Mouse (Mus musculus) granulocyte monocyte progenitor cell, adult 5-6 weeks (primary cell): Measurements from ENCODE around the gene Aff4. TPM values are rescaled to one million over a fixed set of nuclear protein-coding genes. Genes with fewer than 3 reads are reported as not detected.
"Not testable (repeated sequence)": the region's sequence is repeated elsewhere in the genome, so short reads cannot be mapped to it uniquely, and the experiment has no call there.

ENCODE experiments used
- ATAC-seq: replicated peaks from 2 replicates; pipeline ENCODE4 v1.8.0; 2016; ENCODE audit warnings: mild to moderate bottlenecking, moderate TSS enrichment, inconsistent platforms; ENCODE audit not compliant: poor library complexity, severe bottlenecking
- total RNA-seq, 2 experiments: library from RNA; stranded (forward) in 1 of 2; stranded (reverse) in 1 of 2; fragments of 200-712, 200-1000 nt in 1 of 2; fragments of >200 nt in 1 of 2; fragmentation: Nextera tagmentation in 1 of 2; gene quantifications; 2 replicates each; pipeline ENCODE4 v1.2.3; 2014 to 2017

Gene Aff4
- total RNA-seq, 2 experiments from 2014 or later = 52.9 to 95.9 TPM

DNA sequence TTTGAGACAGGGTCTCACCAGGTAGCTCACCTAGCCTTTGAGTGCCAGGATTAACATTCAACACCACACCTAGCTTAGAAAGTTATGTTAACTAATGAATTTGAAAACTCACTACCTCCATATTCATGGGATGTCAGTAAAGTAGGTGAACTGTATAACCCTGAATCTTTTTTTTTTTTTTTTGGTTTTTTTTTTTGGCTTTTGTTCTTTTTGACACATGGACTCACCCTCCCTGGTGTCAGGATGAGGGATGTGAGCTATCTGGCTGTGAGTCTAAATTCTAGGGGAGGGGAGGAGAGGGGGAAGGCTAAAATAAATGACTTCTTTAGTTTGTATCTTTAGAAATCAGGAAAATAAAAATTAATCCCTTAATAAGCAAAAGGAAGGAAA lies 14.5 kb upstream of the Aff4 start:
- ATAC-seq = no peak

DNA sequence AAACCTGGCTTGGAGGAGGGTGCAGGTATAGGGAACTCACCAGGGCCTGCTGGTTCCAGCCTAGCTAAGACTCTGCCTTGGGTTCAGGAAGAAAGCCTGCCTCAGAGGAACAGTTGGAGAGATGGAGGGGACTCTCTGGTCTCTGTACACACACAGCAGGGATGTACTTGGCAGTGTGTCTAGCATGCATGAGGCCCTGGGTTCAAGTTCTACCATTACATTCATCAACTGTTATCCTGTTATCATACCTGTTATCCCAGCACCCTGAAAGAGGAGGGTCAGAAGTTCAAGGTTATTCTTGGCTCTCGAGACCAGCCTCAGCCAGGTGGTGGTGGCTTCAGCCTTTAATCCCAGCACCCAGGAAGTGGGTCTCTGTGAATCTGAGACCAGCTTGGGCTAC lies 13.7 kb upstream of the Aff4 start:
- ATAC-seq = no peak

DNA sequence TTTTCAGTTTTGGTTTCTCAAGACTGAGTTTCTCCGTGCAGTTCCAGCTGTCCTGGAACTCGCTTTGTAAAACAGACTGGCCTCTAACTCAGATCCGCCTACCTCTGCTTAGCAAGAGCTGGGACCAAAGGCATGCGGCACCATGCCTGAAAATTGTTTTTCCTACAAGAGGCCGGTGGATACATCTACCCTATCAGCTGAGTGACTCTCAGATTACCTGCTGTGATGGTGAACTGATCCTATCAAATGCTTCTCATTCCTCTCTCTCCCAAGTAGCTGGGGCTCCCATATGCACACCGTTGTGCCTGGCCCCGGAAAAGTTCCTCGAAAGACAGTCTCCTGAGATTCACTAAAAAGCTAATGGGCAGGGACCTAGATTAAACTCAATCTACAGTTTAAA lies 12.9 kb upstream of the Aff4 start:
- no peak for ATAC-seq

DNA sequence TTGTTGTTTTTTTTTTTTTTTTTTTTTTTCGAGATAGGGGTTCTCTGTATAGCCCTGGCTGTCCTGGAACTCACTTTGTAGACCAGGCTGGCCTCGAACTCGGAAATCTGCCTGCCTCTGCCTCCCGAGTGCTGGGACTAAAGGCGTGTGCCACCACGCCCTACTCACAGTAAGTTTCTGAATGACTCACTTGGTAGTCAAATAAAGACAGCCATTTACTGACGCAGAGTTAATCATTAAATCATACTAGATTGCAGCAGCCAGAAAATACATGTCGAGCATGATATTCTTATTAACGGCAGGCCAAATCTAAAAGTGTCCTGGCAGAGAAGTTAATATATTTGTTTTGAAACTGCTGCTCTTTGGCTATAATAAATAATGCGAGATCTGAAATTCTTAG lies 9.6 kb upstream of the Aff4 start:
- ATAC-seq = not testable (repeated sequence)

DNA sequence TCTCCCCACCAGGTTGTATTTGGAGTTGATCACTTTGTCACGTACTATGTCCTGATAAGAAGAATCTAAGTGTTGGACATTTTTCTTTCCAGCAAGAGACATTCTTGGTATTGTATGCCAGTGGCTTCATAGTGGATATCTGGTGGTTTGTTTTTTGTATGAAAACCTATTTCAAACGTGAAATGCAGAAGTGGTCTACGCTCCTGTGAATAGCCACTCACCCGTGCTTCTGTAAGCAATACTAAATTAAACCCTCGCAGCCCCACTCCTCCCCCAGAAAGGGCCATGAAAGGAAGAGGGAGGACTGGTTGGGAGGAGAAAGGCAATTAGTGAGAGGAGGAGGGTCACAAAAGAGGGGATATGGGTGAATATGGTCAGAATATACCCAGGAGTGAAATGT lies 7.9 kb upstream of the Aff4 start:
- peak; percentile 63 for ATAC-seq

DNA sequence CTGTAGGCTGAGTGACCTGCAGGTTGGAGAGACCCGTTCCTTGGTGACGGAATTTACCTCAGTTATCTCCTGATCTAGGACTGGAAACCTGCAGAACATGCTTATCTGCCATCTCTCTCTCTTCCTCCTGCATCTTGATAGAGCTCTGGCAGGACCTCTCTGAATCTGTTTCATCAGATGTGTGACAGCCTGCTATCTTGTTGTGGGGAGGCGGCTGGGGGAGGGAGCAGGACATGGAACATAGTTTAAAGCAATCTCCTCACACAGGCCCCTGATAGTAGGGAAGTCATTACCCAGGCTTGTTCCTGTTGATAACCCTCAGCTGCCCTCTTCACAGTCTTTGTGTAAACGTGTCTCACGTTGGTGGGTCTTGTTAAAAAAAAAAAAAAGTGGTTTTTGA lies 5.3 kb upstream of the Aff4 start:
- peak; percentile 61 for ATAC-seq

DNA sequence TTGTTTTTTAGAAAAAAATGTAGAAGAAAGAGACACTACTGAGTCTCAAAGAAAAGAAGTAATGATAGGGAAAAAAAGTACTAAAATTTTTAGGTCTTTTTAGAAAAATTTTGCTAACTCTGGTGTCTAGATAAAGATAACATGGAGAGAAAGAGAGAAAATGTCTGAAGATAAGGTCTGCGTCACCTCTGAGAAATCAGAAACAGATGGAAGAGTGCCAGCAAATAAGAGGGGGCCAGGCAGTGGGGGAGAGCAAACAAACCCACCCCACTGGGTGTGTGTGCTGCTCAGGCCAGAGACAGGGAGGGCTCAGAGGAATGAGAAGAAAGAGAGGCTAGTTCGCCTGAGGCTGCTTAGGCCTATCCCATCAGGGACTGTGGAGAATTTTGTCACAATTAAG lies 4.9 kb upstream of the Aff4 start:
- ATAC-seq = no peak

DNA sequence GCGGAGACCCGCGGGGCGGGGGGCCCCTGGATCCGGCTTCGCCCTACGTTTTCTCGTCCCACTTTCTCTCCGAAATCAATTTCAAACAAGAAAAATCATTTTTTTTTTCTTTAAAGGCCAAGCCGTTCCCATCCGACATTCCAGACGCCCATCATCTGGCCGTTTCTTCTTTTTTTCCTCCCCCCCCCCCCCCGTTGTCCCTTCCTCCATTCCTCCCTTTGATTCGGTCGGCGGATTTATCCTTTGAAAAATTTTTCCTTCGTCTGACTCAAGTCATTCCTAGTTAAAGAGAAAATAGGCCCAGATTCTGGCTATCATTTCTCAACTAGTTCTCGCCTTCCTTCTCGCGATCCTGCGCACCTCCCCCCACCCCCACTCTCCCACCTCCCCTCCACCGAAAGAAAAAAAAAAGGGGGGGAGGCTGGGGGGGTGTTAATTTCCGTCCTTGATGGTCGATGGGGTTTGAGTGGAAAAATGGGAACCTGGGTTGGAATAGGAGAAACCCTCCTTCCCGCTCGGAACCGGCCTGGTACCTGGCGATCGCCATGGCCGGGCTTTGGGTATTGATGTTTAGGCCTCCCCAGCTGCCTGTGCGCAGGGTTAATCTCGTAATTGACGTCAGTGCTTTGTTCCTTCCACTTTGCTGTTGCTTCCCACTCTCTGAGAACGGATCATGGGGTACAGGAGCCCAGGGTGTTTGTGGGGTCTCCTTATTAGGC lies 750 bp downstream of the Aff4 start:
- ATAC-seq = peak; percentile 34

DNA sequence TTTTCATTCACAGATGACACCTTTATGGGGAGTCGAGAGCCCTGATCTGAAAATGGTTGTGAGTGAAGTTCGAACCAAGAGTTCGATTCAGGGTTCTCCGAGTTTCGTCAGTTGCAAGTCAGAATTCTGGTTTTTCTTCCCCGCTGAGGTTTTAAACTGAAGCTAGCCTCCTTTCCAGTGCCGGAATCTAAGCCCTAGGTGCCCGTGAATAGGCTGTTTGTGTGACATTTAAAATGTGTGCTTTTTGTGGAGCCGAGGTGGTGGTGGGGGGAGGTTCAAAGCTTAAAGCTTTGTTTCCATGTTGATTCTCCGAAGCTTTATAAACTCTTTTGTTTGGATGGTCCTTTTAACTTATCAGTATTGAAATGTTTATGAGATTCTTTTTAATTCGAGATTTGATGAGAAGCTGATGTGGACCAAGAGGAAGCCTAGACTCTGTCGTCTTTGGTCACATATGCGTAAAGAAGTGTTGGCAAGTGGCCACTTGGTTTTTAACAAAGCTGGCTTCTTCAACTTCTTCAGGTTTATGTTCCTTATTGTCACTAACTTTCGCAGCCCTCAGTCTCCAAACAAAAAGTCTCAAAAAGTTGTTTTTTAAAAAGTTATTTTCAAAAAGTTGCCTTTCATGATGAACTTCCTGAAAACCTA lies 1.4 kb downstream of the Aff4 start:
- ATAC-seq = no peak

DNA sequence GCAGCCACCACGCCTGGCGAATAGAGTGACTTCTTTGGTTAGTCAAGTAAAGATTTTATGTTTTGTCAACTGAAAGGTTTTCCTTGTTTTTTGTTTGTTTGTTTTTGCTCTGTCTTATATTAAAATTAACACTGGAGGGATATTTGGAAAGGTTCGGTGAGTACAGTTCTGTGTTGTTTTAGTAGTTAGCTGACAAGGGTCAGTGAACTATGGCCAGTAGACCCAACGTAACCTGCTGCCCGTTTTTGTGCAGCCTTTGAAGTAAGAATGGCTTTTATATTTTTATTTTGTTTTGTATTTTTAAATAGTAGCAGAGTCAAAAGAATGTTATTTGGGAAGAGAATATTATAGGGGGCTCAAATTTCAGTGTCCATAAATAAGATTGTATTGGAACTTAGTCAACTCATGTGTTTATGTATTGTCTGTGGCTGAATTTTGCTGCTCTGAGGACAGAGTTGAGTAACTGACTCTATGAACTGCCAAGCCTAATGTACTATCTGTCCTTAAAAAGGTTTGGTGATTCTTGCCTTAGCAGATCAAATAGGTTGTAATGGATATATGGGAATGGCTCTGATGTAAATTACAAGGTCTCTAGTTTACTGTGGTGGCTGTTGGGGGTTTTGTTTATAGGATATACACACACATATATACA lies 8.0 kb downstream of the Aff4 start:
- no peak for ATAC-seq

DNA sequence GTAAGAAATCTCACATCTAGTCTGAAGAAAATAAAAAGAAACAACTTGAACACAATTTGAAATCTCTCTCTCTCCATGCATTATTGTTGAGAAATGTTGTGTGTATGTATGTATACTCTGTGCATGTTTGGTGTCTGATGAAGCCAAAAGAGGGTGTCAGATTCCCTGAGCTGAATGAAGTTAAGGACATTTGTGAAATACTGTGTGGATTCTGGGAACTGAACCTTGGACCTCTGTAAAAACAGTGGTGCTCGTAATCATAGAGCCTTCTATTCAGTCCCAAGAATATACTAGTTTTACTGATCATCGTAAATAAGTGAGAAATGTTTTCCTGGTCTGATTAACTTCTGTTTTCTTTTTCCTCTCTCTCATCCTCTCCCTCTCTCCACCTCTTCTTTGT lies 16.4 kb downstream of the Aff4 start:
- no peak for ATAC-seq

DNA sequence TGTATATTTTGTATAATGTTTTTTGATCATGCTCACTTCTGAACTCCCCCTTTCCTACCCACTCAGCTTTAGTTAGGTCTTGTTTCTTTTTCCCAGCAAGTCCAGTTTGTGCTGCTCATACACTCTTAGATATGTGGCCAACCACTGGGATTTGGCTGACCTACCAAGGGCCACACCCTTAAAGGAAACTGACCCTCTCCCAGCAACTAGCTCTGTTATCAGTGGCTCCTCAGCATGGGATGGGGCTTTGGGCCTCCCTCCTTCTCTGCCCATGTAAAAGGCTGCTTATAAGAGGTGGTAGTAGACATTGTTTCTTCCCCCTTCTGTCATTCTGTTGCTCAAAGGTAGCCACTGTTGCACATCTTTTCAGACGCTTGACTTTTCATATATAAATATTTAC lies 28.3 kb downstream of the Aff4 start:
- ATAC-seq = no peak

DNA sequence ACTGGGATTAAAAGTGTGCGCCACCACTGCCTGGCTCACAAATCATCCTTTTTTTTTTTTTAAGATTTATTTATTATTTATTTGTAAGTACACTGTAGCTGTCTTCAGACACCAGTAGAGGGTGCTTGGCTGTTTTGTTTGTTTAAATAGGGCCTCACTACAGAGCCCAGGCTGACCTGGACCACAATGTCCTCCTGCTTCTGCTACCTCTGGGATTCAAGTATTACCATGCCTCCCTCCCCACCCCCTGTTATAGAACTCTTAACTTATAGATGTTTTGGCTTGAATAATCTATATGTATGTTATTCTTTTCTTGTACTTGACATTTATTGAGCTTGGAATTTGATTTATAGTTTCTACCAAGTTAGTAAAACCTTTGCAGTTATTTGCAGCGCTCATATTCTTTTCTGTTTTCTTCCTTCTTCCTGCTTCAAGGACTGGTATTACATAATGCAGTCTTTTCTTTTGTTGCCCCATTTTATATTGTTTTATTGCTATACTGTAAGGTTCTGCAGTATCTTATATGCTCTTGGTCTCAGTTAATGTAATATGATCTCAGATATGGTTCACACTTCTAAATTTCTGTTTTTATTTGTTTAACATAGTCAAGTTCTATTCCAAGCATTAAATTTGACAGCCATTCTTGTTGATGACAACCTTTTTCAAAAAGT lies 33.3 kb downstream of the Aff4 start:
- ATAC-seq = no peak

DNA sequence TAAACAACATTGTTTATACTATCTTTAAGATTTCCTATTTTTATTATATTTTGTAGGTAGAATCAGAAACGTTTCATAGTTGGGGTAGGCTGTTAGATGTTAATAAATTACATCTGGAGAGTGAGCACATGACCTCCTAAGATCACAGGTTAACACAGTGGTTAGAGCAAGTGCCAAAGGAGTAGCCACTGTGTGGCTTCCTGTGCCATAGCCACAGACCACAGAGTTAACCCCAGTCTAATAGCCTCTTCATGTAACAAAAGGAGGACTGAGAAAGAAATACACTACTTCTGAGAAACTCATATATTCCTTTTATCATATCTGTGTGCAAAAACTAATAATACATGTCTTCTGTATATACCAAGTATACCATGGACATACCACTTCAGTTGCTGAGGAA lies 43.2 kb downstream of the Aff4 start:
- ATAC-seq = no peak

DNA sequence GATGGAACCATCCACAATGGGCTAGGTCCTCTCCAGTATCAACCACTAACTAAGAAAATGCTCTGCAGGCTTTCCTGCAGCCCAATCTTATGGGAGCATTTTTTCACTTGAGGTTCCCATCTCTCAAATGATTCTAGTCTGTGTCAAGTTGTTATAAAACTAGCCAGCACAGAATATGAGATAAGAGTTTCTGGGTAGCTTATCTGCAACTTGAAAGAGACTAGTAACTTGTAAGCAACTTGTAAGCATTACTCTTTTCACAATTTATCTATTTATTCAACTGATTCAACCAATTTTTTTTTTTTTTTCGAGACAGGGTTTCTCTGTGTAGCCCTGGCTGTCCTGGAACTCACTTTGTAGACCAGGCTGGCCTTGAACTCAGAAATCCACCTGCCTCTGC lies 53.0 kb downstream of the Aff4 start:
- no peak for ATAC-seq

DNA sequence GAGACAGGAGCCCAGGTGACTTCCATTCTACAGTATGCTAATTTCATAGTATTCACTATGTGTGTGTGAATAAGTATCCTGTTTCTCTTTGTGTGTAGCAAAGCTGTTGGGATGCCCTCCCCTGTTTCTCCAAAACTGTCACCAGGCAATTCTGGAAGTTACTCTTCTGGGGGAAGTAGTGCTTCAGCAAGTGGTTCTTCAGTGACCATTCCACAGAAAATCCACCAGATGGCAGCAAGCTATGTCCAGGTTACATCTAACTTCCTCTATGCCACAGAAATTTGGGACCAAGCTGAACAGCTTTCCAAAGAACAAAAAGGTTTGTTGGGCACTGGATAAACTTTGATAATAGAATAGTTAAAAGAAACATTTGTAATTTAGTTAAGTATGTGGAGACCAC lies 61.1 kb downstream of the Aff4 start:
- ATAC-seq = peak; percentile 61

DNA sequence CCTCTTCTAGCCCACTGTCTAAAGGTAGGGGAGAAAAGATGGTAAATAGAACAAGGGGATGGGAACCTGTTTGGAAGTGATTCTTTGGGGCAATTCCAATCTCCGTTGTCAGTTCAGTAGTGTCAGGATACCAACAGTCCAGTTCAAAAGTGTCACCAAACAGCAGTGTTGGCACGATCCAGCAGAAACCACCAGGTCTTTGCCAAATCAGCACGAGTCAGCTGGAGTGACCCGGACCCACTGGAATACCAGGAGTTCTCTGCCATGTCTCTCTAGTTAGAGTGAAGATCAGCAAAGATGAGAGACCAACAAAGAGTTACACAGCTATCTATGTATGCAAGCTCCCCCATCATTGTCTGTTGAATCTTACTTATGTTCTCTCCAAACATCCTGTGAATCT lies 63.2 kb downstream of the Aff4 start:
- no peak for ATAC-seq

DNA sequence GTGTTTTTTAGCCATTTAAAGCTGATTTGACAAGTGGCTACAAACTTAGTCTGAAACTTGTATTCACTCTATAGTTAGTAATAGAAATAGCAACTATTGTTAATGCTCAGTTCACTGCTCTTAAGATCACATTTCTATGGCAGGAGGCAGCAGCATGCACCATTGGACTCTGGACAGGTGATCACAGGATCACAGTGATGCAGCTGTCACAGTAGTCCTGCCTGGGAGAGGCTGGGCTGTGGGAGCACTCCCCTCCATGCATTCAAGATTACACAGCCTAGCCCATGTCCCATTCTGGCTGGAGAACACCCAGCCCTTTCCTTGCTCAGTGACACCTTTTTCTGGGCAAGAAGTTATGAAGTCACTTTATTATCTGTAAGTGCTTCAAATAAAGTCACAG lies 67.4 kb downstream of the Aff4 start:
- no peak for ATAC-seq

DNA sequence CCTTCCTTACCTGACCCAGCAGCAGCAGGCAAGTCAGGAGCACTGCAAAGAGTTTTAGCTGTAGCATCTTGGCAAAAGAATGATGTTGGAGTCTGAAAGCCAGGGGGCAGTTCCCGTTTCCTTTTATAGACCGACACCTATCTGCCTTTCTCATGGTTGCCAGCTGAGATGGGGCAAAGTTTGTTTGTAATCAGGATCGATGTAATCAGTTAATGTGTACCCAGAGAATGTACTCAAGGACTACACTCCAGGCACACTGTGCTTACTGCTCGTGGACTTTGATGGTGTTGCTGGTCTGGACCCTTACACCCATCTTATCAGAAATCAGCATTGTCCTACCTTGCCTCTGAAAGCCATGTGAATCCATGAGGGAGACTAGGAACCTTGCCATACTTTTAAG lies 72.4 kb downstream of the Aff4 start, which contains the start of gene Leap2:
Gene Leap2, minus strand, starts transcription at position 135 of the 400 bp plus-strand sequence.
- ATAC-seq = no peak

DNA sequence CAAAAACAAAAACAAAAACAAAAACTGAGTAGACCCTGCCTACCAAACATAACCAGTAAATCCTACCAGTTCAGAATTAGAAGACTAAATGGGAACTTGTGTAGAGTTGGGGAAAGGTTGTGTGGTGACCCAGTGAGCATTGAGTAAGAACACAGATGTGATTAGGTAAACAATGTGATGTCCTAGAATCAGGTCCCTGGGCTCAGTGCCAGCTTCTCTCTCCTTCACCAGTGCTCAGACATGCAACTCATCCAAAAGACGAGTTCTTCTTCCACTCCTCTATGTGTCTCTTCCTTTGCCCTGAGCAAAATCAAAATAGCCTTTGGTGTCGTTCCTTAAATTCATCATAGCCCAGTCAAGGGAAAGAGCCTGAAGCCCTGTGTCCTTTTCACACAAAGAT lies 74.2 kb downstream of the Aff4 start:
- no peak for ATAC-seq

DNA sequence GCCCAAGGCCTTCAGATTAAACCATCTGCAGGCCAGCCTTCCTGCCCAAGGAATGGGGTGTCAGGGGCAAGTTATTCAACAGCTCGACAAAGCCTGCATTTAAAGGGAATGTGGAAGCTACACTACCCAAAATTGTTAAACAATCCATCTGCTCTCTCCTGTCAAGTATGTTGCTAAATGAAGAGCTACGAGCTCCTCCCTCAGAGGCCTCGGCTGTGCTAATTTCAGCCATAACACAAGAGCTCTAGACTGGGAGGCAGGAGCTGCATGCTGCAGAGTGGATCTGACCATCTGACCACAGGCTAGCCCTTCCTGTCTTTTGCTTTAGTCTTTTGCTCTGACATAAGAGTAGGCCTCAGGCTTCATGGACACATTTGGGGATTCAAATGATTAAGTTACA lies 74.6 kb downstream of the Aff4 start:
- no peak for ATAC-seq
